In genomic region chr6:114901321-114901824, GRCm38 (mm10) we compare ENCODE assay signal across 7 mouse cellular contexts.
DNase-seq lines count a peak whose midpoint lies in the region; ATAC-seq and TF ChIP-seq lines count a peak whose summit lies in the region.

No protein-coding gene starts in this region.

- H3K27me3 ChIP-seq in liver, embryonic 11.5 days (replicated peaks; ENCODE audit: control insufficient read depth, insufficient read depth, low read length) = no peaks in the 10 kb centered on the region
- H3K27me3 ChIP-seq in myocyte (ENCODE audit: control insufficient read depth, insufficient read depth, insufficient read length) = no peaks in the 10 kb centered on the region

- H3K27ac ChIP-seq in liver, embryonic 11.5 days (ENCODE audit: low read depth, low read length) = peak overlapping the region; percentile 97

- H3K79me2 ChIP-seq in myocyte (ENCODE audit: control insufficient read depth, insufficient read depth) = peaks cover 97% of the 10 kb centered on the region

- H3K9me3 ChIP-seq in liver, embryonic 11.5 days (ENCODE audit: control insufficient read depth, low read length) = no peaks in the 10 kb centered on the region

- H3K4me1 ChIP-seq in liver, embryonic 11.5 days (replicated peaks; ENCODE audit: control insufficient read depth, insufficient read depth, low read length) = peaks cover 69% of the 10 kb centered on the region

- 8% methylated on average over 12 of the region's 12 CpGs for WGBS in liver, embryonic 11.5 days

- peak overlapping the region; percentile 61 for H3K9ac ChIP-seq in liver, embryonic 11.5 days (ENCODE audit: low read depth, low read length)

- H3K36me3 ChIP-seq in liver, embryonic 11.5 days (ENCODE audit: control insufficient read depth, insufficient read depth, low read length) = no peaks in the 10 kb centered on the region; the same call in 1 of the 2 replicates
- no peaks in the 10 kb centered on the region for H3K36me3 ChIP-seq in myocyte (ENCODE audit: control insufficient read depth, insufficient read depth)

- H3ac ChIP-seq in myocyte (ENCODE audit: control insufficient read depth, insufficient read length) = no peak overlapping the region

- ATAC-seq in liver, embryonic 11.5 days (replicated peaks; ENCODE audit: low FRiP score) = peak; percentile 91

- peak; percentile 46 for DNase-seq in MEL-GATA-1-ER (ENCODE audit: extremely low read depth, low read depth)
- DNase-seq in adrenal gland, postnatal 36 days = peak; percentile 67 to 68
- peak; percentile 84 for DNase-seq in forelimb bud, embryonic 11.5 days (ENCODE audit: low read depth, low spot score)
- DNase-seq in liver, embryonic 11.5 days (ENCODE audit: low spot score) = peak; percentile 58
- DNase-seq in gastrocnemius, postnatal 25 days = no peak
- DNase-seq in layer of hippocampus, postnatal 14 days (ENCODE audit: low spot score in 2 of 2) = no peak

- no peak for TF ChIP-seq POLR2A in myocyte (IDR thresholded peaks at IDR 0.05; ENCODE audit: insufficient read length, low read depth)

- H3K4me2 ChIP-seq in liver, embryonic 11.5 days = peak overlapping the region; percentile 69
- peak overlapping the region; percentile 64 for H3K4me2 ChIP-seq in myocyte (ENCODE audit: low read depth)

- peak overlapping the region; percentile 28; the same call in 1 of the 2 replicates for H3K4me3 ChIP-seq in liver, embryonic 11.5 days (ENCODE audit: low read depth, low read length)
- H3K4me3 ChIP-seq in myocyte = no peak overlapping the region

TF ChIP-seq in myocyte, 11 proteins besides CTCF, POLR2A, EP300 and RAD21:
- TF ChIP-seq MYOD1 (IDR thresholded peaks at IDR 0.05; ENCODE audit: control insufficient read depth in 1 of 3, insufficient read length in 2 of 3, low read depth in 2 of 3) (peak in 1 of 3 experiments; percentile 24), POLR2AphosphoS2 (IDR thresholded peaks at IDR 0.05; ENCODE audit: insufficient read length, low read depth) (no peak)

Comparison
In these comparisons a context has a peak if more than half of its experiments do, and no peak if none do; other contexts are left out.
1. DNase-seq: peak in MEL-GATA-1-ER (single experiment), adrenal gland, postnatal 36 days (2 of 2), forelimb bud, embryonic 11.5 days (single experiment) and liver, embryonic 11.5 days (single experiment); none in gastrocnemius, postnatal 25 days (single experiment) and layer of hippocampus, postnatal 14 days (0 of 2).